Mouse (Mus musculus) heart, adult 11 months (tissue): Measurements from ENCODE around the gene Frmd7.
A peak's percentile ranks its signal among the peaks of the same experiment; 100 is the strongest.

Source experiments
- DNase-seq: peaks from one replicate; pipeline ENCODE4 v3.0.0; 2022

Frmd7 gene

GRCm38 (mm10) chrX:50942610-50943009 is at the start of gene Frmd7:
Gene Frmd7, minus strand, starts transcription at chrX:50942710.
- DNase-seq, result no peak

- no peak for DNase-seq
Observed at GRCm38 (mm10) chrX:50991324-50991723, 48.8 kb upstream of the Frmd7 start.

- no peak for DNase-seq
Observed at GRCm38 (mm10) chrX:50989940-50990339, 47.4 kb upstream of the Frmd7 start.

GRCm38 (mm10) chrX:50988581-50988980 is 46.1 kb upstream of the Frmd7 start:
- peak; percentile 91 for DNase-seq

GRCm38 (mm10) chrX:50978428-50978827 is 35.9 kb upstream of the Frmd7 start:
- DNase-seq, result no peak

- DNase-seq, result no peak
Observed at GRCm38 (mm10) chrX:50972145-50972544, 29.6 kb upstream of the Frmd7 start.

- no peak for DNase-seq
Observed at GRCm38 (mm10) chrX:50969907-50970306, 27.4 kb upstream of the Frmd7 start.

GRCm38 (mm10) chrX:50968157-50968932 is 25.8 kb upstream of the Frmd7 start:
- peak; percentile 84 for DNase-seq

GRCm38 (mm10) chrX:50965157-50965556 is 22.6 kb upstream of the Frmd7 start:
- DNase-seq, result no peak

GRCm38 (mm10) chrX:50962955-50963354 is 20.4 kb upstream of the Frmd7 start:
- no peak for DNase-seq

GRCm38 (mm10) chrX:50948633-50949032 is 6.1 kb upstream of the Frmd7 start:
- DNase-seq, result peak; percentile 95

GRCm38 (mm10) chrX:50948116-50948515 is 5.6 kb upstream of the Frmd7 start:
- no peak for DNase-seq

- no peak for DNase-seq
Observed at GRCm38 (mm10) chrX:50937117-50937516, 5.4 kb downstream of the Frmd7 start.

GRCm38 (mm10) chrX:50930309-50930708 is 12.2 kb downstream of the Frmd7 start:
- no peak for DNase-seq

GRCm38 (mm10) chrX:50926893-50927545 is 15.5 kb downstream of the Frmd7 start:
- DNase-seq, result no peak

- no peak for DNase-seq
Observed at GRCm38 (mm10) chrX:50924629-50925364, 17.7 kb downstream of the Frmd7 start.

- DNase-seq, result no peak
Observed at GRCm38 (mm10) chrX:50918754-50919153, 23.8 kb downstream of the Frmd7 start.

- DNase-seq, result no peak
Observed at GRCm38 (mm10) chrX:50917389-50917788, 25.1 kb downstream of the Frmd7 start.

GRCm38 (mm10) chrX:50909915-50910314 is 32.6 kb downstream of the Frmd7 start:
- DNase-seq, result no peak

GRCm38 (mm10) chrX:50903497-50903896 is 39.0 kb downstream of the Frmd7 start:
- DNase-seq, result no peak

- DNase-seq, result no peak
Observed at GRCm38 (mm10) chrX:50887999-50888398, 54.5 kb downstream of the Frmd7 start.

- no peak for DNase-seq
Observed at GRCm38 (mm10) chrX:50874246-50875002, 68.1 kb downstream of the Frmd7 start.

GRCm38 (mm10) chrX:50864734-50865133 is 77.8 kb downstream of the Frmd7 start:
- DNase-seq, result no peak
